Mouse (Mus musculus): ENCODE data around the gene Zfp428. TPM values are rescaled to one million over a fixed set of nuclear protein-coding genes. Genes with fewer than 3 reads are reported as not detected.

Gene Zfp428
- total RNA-seq, 2 experiments from 2014 or later = 32.6 to 41.6 TPM

DNA sequence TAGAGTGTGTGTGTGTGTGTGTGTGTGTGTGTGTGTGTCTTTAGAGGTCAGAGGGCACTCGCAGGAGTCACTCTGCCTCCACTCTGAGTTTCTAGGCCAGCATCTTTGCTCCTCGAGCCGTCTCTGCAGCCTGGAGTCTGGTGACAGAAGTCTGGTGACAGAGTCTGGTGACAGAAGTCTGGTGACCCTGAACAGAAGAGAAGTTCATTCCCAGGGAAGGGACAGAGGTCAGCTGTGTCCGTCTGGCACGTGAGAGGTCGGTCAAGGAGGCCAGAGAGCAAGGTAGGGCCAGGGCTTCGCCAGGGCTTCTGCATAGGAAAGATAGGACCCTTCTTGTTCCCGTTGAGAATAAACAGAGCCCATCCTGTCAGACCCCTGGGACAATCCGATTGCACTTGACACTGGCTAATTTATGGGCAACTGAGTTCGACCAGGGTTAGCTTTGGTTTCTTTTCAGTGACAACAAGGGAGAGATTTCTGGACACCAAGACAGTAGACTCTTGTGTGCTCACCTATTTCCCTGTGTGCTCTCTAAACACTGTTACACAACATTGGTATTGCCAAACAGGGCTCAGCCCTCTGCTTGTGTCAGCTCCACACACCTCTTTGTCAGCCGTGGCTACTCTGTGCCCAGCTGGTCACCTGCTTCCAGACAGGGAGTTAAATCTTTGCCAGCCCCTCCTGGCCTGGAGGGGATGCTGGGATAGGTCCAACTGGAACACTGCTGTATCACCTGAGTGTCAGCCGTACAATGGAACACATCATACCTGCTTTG, 45.4 kb downstream of the Zfp428 start:
- Histone ChIP-seq H3K4me3 (no peak overlapping the region), H3K27ac (no peak overlapping the region)
- TF ChIP-seq CTCF (conservative IDR thresholded peaks at IDR 0.05) = no peak
- no peak for DNase-seq (ENCODE audit: low spot score in 2 of 2)

DNA sequence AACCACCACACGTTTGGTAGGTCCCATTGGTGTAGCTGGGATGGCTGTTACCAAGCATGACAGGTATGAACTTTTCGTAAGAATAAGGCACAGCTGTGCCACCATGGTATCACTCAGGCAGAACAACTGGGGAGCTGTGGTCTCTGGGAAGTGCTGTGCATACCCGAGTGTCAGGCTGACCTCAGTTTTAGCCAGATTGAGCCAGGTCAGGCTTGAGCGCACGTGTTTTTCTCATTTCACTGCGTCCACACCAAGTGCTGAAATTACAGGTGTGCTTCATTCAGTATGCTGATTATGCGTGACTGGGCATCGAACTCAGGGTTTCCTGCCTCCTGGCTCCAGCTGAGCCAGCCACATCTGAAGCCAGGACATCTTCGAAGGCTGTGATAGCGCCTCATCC, 49.0 kb downstream of the Zfp428 start:
- DNase-seq (ENCODE audit: low spot score in 2 of 2) = no peak
- no peak for TF ChIP-seq CTCF (conservative IDR thresholded peaks at IDR 0.05)
- H3K4me3 ChIP-seq = no peak overlapping the region
- no peak overlapping the region for H3K27ac ChIP-seq

DNA sequence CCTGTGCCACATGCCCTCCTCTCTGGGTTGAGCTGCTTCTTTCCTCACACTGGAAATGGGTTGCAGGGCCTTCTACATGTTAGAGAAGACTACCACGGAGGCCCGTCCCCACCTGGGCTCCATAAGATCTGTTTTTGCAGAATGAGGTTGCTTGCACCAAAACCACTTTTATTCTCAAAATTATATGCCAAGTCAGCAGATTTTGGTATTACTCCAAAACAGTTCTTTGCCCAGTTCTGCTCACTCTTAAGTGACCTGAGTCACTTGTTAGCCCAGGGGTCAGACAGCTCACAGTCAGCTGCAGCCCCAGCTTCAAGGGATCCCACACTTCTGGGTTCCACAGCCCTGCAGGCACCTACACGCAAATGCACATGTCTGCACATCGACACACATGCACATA, 54.6 kb downstream of the Zfp428 start:
- no peak for TF ChIP-seq CTCF (conservative IDR thresholded peaks at IDR 0.05)
- H3K4me3 ChIP-seq = no peak overlapping the region
- H3K27ac ChIP-seq = no peak overlapping the region
- no peak for DNase-seq (ENCODE audit: low spot score in 2 of 2)

DNA sequence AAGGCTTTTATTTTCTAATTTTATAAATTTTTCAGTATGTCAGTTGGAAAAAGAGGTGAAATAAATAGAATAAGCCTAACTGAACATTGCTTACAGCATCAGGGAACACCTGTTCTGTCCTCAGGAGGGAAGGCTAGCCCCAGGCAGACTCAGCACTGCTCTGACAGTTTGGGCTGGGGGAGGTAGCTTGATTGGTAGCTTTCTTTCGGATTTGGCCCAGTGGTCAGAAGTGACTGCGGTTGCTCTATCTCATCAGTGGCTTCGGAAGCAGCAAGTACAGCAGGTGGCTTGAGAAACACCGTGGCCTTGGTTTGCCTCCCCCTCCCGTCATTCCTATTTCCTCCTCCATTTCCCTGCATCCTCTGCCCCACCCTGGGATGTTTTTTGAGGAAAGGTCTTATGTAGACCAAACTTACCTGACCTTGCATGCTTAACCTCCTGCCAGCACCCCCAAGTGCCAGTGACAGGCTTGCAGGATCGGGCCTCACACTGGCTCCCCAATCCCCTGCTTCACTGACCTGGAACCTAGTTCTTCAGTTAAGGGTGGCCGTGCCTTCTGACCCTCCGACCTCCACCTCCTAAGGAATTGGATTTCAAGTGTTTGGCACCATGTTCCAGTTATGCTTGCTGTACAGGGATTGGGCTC, 56.5 kb downstream of the Zfp428 start:
- no peak for DNase-seq (ENCODE audit: low spot score in 2 of 2)
- H3K4me3 ChIP-seq = no peak overlapping the region

DNA sequence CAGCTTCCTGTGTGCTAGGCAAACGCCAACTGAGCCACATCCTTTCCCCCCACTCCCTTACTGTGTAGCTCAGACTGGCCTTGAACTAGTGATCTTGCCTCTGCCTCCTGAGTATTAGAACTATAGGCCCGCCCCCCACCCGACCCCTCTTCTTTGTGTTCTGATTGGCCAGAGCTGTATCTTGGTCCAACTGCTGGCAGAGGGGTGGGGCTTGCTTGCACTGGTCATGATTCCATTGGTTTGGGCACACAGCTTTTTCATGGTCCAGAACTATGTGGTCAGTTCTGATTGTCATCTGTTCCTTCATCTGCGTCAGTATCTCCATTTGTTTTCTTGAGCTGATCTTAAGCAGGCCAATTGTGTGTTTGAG, 57.0 kb downstream of the Zfp428 start:
- no peak overlapping the region for H3K4me3 ChIP-seq
- no peak overlapping the region for H3K27ac ChIP-seq
- no peak for TF ChIP-seq CTCF (conservative IDR thresholded peaks at IDR 0.05)
- no peak for DNase-seq (ENCODE audit: low spot score in 2 of 2)

More for the DNA sequence above, 56.5 kb downstream of the Zfp428 start:
- no peak for TF ChIP-seq CTCF (conservative IDR thresholded peaks at IDR 0.05)
- H3K27ac ChIP-seq = no peak overlapping the region

DNA sequence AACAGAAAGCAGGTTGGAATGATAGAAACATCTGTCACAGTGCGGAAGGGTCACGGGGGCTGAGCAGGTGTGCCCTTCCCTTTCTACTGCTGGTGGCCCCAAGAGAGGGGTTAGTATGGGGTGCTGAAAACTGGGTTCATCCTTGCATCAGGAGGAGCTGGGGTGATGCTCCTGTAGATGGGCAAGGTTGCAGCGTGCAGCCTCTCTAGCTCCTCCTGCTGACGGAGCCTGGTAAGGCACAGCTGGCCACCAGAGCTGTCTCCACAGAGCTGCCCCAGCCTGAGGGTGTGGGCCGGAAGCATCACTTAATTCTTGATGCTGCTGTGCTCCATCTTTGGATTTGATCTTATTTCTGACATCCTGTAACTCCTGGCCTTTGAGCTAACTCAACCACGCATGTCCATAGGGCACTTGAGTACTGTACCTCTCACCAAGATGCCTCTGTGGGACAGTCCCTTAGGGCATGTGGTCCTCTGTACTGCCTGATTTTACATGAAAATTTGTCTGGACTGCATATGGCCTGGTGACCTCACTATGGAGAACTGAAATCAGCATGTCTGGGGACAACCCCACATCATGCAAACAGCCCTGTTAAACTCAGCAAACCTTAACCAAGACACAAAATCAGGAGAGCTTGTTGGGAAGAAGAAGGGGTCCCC, 57.9 kb downstream of the Zfp428 start:
- peak in 1 of 2 experiments; percentile 73 for DNase-seq (ENCODE audit: low spot score in 2 of 2)
- peak; percentile 92 for TF ChIP-seq CTCF (conservative IDR thresholded peaks at IDR 0.05)
- Histone ChIP-seq H3K27ac (no peak overlapping the region), H3K4me3 (no peak overlapping the region)

Other genes with a start within 250 kb of the Zfp428 start
- gene Zfp93, start 236.6 kb upstream of the Zfp428 start, total RNA-seq (2021) = 10 to 100 TPM; 14.8 to 15.2 TPM
- gene Zfp61, start 205.8 kb upstream of the Zfp428 start, total RNA-seq (2021) = 10 to 100 TPM; 21.6 to 24.2 TPM
- 10 to 100 TPM; 16.6 to 17.5 TPM for gene Zfp94, start 190.3 kb upstream of the Zfp428 start, total RNA-seq (2021)
- not detected for gene Tescl, start 173.1 kb upstream of the Zfp428 start, total RNA-seq (2021)
- not detected for gene Lypd5, start 157.8 kb upstream of the Zfp428 start, total RNA-seq (2021)
- under 1 TPM; 0.64 to 0.67 TPM for gene Kcnn4, start 136.7 kb upstream of the Zfp428 start, total RNA-seq (2021)
- 10 to 100 TPM; 34.6 to 43.6 TPM for gene Smg9, start 107.4 kb upstream of the Zfp428 start, total RNA-seq (2021)
- not detected for gene Irgc1, start 54.7 kb upstream of the Zfp428 start, total RNA-seq (2021)
- gene Plaur, start 44.5 kb upstream of the Zfp428 start, total RNA-seq (2021) = under 1 TPM; 0.23 to 0.32 TPM
- 100 to 1,000 TPM; 128 to 132 TPM for gene Cadm4, start 25.0 kb upstream of the Zfp428 start, total RNA-seq (2021)
- gene AC161166.1, start 5.4 kb downstream of the Zfp428 start, total RNA-seq (2021) = not detected
- gene Irgq, start 23.7 kb downstream of the Zfp428 start, total RNA-seq (2021) = 10 to 100 TPM; 61.9 to 63.0 TPM
- gene Pinlyp, start 39.1 kb downstream of the Zfp428 start, total RNA-seq (2021) = not detected
- 10 to 100 TPM; 38.9 to 40.9 TPM for gene Xrcc1, start 39.3 kb downstream of the Zfp428 start, total RNA-seq (2021)
- gene Ethe1, start 80.5 kb downstream of the Zfp428 start, total RNA-seq (2021) = 10 to 100 TPM; 10.1 to 11.0 TPM
- gene Zfp575, start 80.6 kb downstream of the Zfp428 start, total RNA-seq (2021) = 1 to 10 TPM; 5.2 to 6.7 TPM
- gene Phldb3, start 103.8 kb downstream of the Zfp428 start, total RNA-seq (2021) = under 1 TPM in 1 of 2 experiments, not detected in 1; 0.22 TPM
- under 1 TPM; 0.51 to 0.56 TPM for gene Lypd3, start 129.5 kb downstream of the Zfp428 start, total RNA-seq (2021)
- gene Tex101, start 169.7 kb downstream of the Zfp428 start, total RNA-seq (2021) = not detected
- not detected for gene BC049730, start 202.2 kb downstream of the Zfp428 start, total RNA-seq (2021)
- gene Gm4763, start 219.9 kb downstream of the Zfp428 start, total RNA-seq (2021) = not detected